12 mouse cellular contexts compared by ENCODE assay signal in genomic region chr2:65188585-65188984, GRCm38 (mm10). TPM values are rescaled to one million over a fixed set of nuclear protein-coding genes. Genes with fewer than 3 reads are reported as not detected.
DNase-seq lines count a peak whose midpoint lies in the region; ATAC-seq and TF ChIP-seq lines count a peak whose summit lies in the region.
"Had no signal": no experiment of that assay in that cellular context is flagged by ENCODE, and none has a peak within 500 bp of the region (broad histone marks: within the 10 kb centered on the region; RNA-seq: fewer than 3 reads in every experiment).

No protein-coding gene starts in this region.

- no peak for DNase-seq in liver, adult 2 months (ENCODE audit: extremely low read depth, low read depth, low spot score)
- no peak for DNase-seq in liver
- peak; percentile 50 to 67 for DNase-seq in natural killer cell, adult 2 months (ENCODE audit: low spot score in 2 of 2)
- no peak for DNase-seq in left cerebral cortex, postnatal 36 days (ENCODE audit: low spot score in 2 of 2)
- no peak for DNase-seq in right cerebral cortex, postnatal 36 days (ENCODE audit: low spot score in 2 of 2)
- DNase-seq: cerebellum, postnatal 10 days; kidney, adult 11 months; liver, embryonic 13.5 days had no signal

- 29% methylated on average over 6 of the region's 6 CpGs for WGBS in liver, adult 2 months

- H3K9ac ChIP-seq in liver, adult 2 months (ENCODE audit: low read depth, low read length) = no peak overlapping the region
- H3K9ac ChIP-seq: liver, embryonic 13.5 days had no signal

- no peaks in the 10 kb centered on the region for H3K27me3 ChIP-seq in liver, adult 2 months (ENCODE audit: control insufficient read depth, insufficient read depth, low read length)
- H3K27me3 ChIP-seq: liver, embryonic 13.5 days had no signal

- H3K4me3 ChIP-seq in liver, adult 2 months (ENCODE audit: insufficient read depth, low read depth, low read length) = no peak overlapping the region
- H3K4me3 ChIP-seq: hindbrain, embryonic 10.5 days; liver, embryonic 13.5 days had no signal

- intact Hi-C loops in left cerebral cortex, postnatal 36 days (cut with DNase I) = no loop called here

- no peak for TF ChIP-seq CTCF in liver, adult 2 months (IDR thresholded peaks at IDR 0.05; ENCODE audit: low read depth, low read length)

- peaks cover 18% of the 10 kb centered on the region for H3K4me1 ChIP-seq in liver, adult 2 months (ENCODE audit: control insufficient read depth, insufficient read depth, low read length)

- no peaks in the 10 kb centered on the region for H3K36me3 ChIP-seq in liver, adult 2 months (ENCODE audit: control insufficient read depth, insufficient read depth, low read length)
- H3K36me3 ChIP-seq: hindbrain, embryonic 10.5 days; liver, embryonic 13.5 days had no signal

- ATAC-seq in CD4-positive, CD25-positive, alpha-beta regulatory T cell, adult 4 months = peak; percentile 67
- ATAC-seq in granulocyte monocyte progenitor cell, adult 5-6 weeks (replicated peaks; ENCODE audit: poor library complexity, severe bottlenecking) = peak; percentile 41

- H3K79me2 ChIP-seq in liver, adult 2 months (ENCODE audit: control insufficient read depth, insufficient read depth, low read length) = peaks cover 22% of the 10 kb centered on the region

- peak overlapping the region; percentile 31; the same call in 1 of the 2 replicates for H3K27ac ChIP-seq in liver, adult 2 months (replicated peaks; ENCODE audit: insufficient read depth, low read depth, low read length)
- H3K27ac ChIP-seq: hindbrain, embryonic 10.5 days; liver, embryonic 13.5 days had no signal

- no peak for TF ChIP-seq POLR2A in liver, adult 2 months (IDR thresholded peaks at IDR 0.05; ENCODE audit: extremely low read depth, insufficient read depth, low read length)

RNA-seq across cellular contexts. Expression of gene Cobll1, which starts 50.6 kb away (rescaled TPM):
- total RNA-seq in liver, adult 2 months (2014; rRNA removed) = 13.6 and 16.0 TPM in 2 replicates
- 9.4 and 10.0 TPM in 2 replicates for polyA plus RNA-seq in liver, adult 2 months (2012; rRNA removed)
- 1 to 10 TPM; 2.7 to 4.6 TPM for polyA plus RNA-seq in CD4-positive, CD25-positive, alpha-beta regulatory T cell, adult 4 months (2017; shearing (Covaris generic))
- 2.9 and 3.6 TPM in 2 replicates for total RNA-seq in granulocyte monocyte progenitor cell, adult 5-6 weeks (2014; fragmentation: Nextera tagmentation)
- total RNA-seq in granulocyte monocyte progenitor cell, adult 5-6 weeks (2017) = 1.0 and 1.7 TPM in 2 replicates
- total RNA-seq in left cerebral cortex, postnatal 36 days (2021) = 1 to 10 TPM; 6.3 to 8.1 TPM
- total RNA-seq: MEL had no signal

Comparison
In these comparisons a context has a peak if more than half of its experiments do, and no peak if none do; other contexts are left out.
1. DNase-seq: peak in natural killer cell, adult 2 months (2 of 2); none in liver, adult 2 months (single experiment), liver (single experiment), left cerebral cortex, postnatal 36 days (0 of 2) and right cerebral cortex, postnatal 36 days (0 of 2).